Comparison of ENCODE assay signal across 5 mouse cellular contexts in genomic region chr16:25394676-25395075, GRCm38 (mm10).
"Had no signal": no experiment of that assay in that cellular context is flagged by ENCODE, and none has a peak within 500 bp of the region (broad histone marks: within the 10 kb centered on the region; RNA-seq: fewer than 3 reads in every experiment).

No protein-coding gene starts in this region.

- DNase-seq: left cerebral cortex, postnatal 4 days; lung, adult 18-20 months; right cerebral cortex, adult 18-20 months; right cerebral cortex, postnatal 25 days; thymus, postnatal 4 days had no signal
